Mouse (Mus musculus) kidney, adult 2 months (tissue): ENCODE measurements around the gene Plcxd2. TPM values are rescaled to one million over a fixed set of nuclear protein-coding genes. Genes with fewer than 3 reads are reported as not detected.

Experiments
- DNase-seq: peaks from one replicate; pipeline ENCODE4 v3.0.0; 2021
- H3K27ac ChIP-seq: fragments of 200-500 bp; 2 replicates; pipeline ENCODE4 v1.5.1; 2012; ENCODE audit warnings: low read depth, low read length, control low read depth, inconsistent platforms; ENCODE audit not compliant: insufficient read depth
- H3K27me3 ChIP-seq: fragments of 200-500 bp; replicated peaks from 2 replicates; pipeline ENCODE4 v1.6.1; 2012; ENCODE audit warnings: mild to moderate bottlenecking, moderate library complexity, low read length, inconsistent platforms; ENCODE audit not compliant: control insufficient read depth, insufficient read depth
- H3K36me3 ChIP-seq: fragments of 200-500 bp; 2 replicates; pipeline ENCODE4 v1.6.1; 2012; ENCODE audit warnings: mild to moderate bottlenecking, moderate library complexity, low read length, inconsistent platforms; ENCODE audit not compliant: control insufficient read depth, insufficient read depth
- H3K4me1 ChIP-seq: fragments of 200-500 bp; 2 replicates; pipeline ENCODE4 v1.6.1; 2011; ENCODE audit warnings: low read length; ENCODE audit not compliant: control insufficient read depth, insufficient read depth
- H3K4me3 ChIP-seq: fragments of 200-500 bp; 2 replicates; pipeline ENCODE4 v1.5.1; 2011; ENCODE audit warnings: mild to moderate bottlenecking, low read depth, low read length, control low read depth; ENCODE audit not compliant: insufficient read depth
- CTCF ChIP-seq: fragments of 200-500 bp; conservative IDR thresholded peaks from 2 replicates; pipeline ENCODE4 v1.5.1; 2011; ENCODE audit warnings: low read depth, mild to moderate bottlenecking, control low read depth, low read length, moderate library complexity, mixed read lengths; ENCODE audit not compliant: insufficient read depth, insufficient read length
- POLR2A ChIP-seq: fragments of 200-500 bp; IDR thresholded peaks from one replicate; pipeline ENCODE4 v1.6.1; 2011; ENCODE audit warnings: low read depth, low read length, control low read depth
- WGBS: fragments of 180-500 bp; shearing (Covaris S2); methylation state at CpG from one replicate; pipeline ENCODE4 v1.1.7; 2018; 5-methylcytosine and 5-hydroxymethylcytosine counted together
- polyA plus RNA-seq: library from polyadenylated mRNA; depleted of rRNA; stranded (reverse); fragments of >200 nt; gene quantifications from 2 replicates; pipeline ENCODE4 v1.2.3, GENCODE M21; 2012

Plcxd2 gene
- polyA plus RNA-seq, 1 experiment: 1.4 TPM

- H3K36me3 ChIP-seq: no peaks in the 10 kb centered on the region
- H3K27ac ChIP-seq: no peak overlapping the region
- WGBS: 54% methylated on average over 5 of the region's 5 CpGs
- TF ChIP-seq CTCF: no peak
- TF ChIP-seq POLR2A: no peak
- H3K4me3 ChIP-seq: no peak overlapping the region
- peak; percentile 59 for DNase-seq
- H3K4me1 ChIP-seq: peaks cover 11% of the 10 kb centered on the region
- no peaks in the 10 kb centered on the region for H3K27me3 ChIP-seq
Observed at GRCm38 (mm10) chr16:46008036-46008605, 1.9 kb downstream of the Plcxd2 start.

GRCm38 (mm10) chr16:46006261-46006660, 3.8 kb downstream of the Plcxd2 start:
- no peak for DNase-seq
- Histone ChIP-seq H3K27me3 (no peaks in the 10 kb centered on the region), H3K4me1 (peaks cover 8% of the 10 kb centered on the region), H3K4me3 (no peak overlapping the region), H3K36me3 (no peaks in the 10 kb centered on the region), H3K27ac (no peak overlapping the region)
- 90% methylated on average over 10 of the region's 10 CpGs for WGBS
- TF ChIP-seq CTCF (no peak), POLR2A (no peak)

GRCm38 (mm10) chr16:46001550-46002166, 8.4 kb downstream of the Plcxd2 start:
- H3K27me3 ChIP-seq: no peaks in the 10 kb centered on the region
- DNase-seq: no peak
- H3K4me3 ChIP-seq: no peak overlapping the region
- 86% methylated on average over 10 of the region's 10 CpGs for WGBS
- no peaks in the 10 kb centered on the region for H3K4me1 ChIP-seq
- H3K27ac ChIP-seq: no peak overlapping the region
- TF ChIP-seq POLR2A (no peak), CTCF (no peak)
- H3K36me3 ChIP-seq: no peaks in the 10 kb centered on the region

- no peaks in the 10 kb centered on the region for H3K4me1 ChIP-seq
- no peak overlapping the region for H3K4me3 ChIP-seq
- H3K27ac ChIP-seq: no peak overlapping the region
- no peak for DNase-seq
- no peaks in the 10 kb centered on the region for H3K27me3 ChIP-seq
- WGBS: 80% methylated on average over 3 of the region's 3 CpGs
- H3K36me3 ChIP-seq: no peaks in the 10 kb centered on the region
- TF ChIP-seq CTCF: no peak
- no peak for TF ChIP-seq POLR2A
Observed at GRCm38 (mm10) chr16:46000976-46001375, 9.0 kb downstream of the Plcxd2 start.

- Histone ChIP-seq H3K27me3 (no peaks in the 10 kb centered on the region), H3K4me3 (no peak overlapping the region), H3K4me1 (no peaks in the 10 kb centered on the region), H3K27ac (no peak overlapping the region), H3K36me3 (no peaks in the 10 kb centered on the region)
- DNase-seq: no peak
- no peak for TF ChIP-seq POLR2A
- no peak for TF ChIP-seq CTCF
- WGBS: 53% methylated on average over 10 of the region's 10 CpGs
Observed at GRCm38 (mm10) chr16:45999374-46000191, 10.4 kb downstream of the Plcxd2 start.

GRCm38 (mm10) chr16:45998231-45998630, 11.8 kb downstream of the Plcxd2 start:
- no peak for DNase-seq
- WGBS: 80% methylated on average over 7 of the region's 7 CpGs
- Histone ChIP-seq H3K27ac (no peak overlapping the region), H3K36me3 (no peaks in the 10 kb centered on the region), H3K4me3 (no peak overlapping the region), H3K4me1 (no peaks in the 10 kb centered on the region), H3K27me3 (no peaks in the 10 kb centered on the region)
- TF ChIP-seq POLR2A (no peak), CTCF (no peak)

- WGBS: 52% methylated on average over 10 of the region's 10 CpGs
- peak; percentile 17 for DNase-seq
Observed at GRCm38 (mm10) chr16:45990901-45991676, 18.9 kb downstream of the Plcxd2 start.

More at GRCm38 (mm10) chr16:45990901-45991676, 18.9 kb downstream of the Plcxd2 start:
- 0 out of 2 replicates have a peak, but pooled peaks have one; percentile 13 for TF ChIP-seq CTCF
- no peak for TF ChIP-seq POLR2A
- no peaks in the 10 kb centered on the region for H3K4me1 ChIP-seq
- H3K27me3 ChIP-seq: no peaks in the 10 kb centered on the region
- H3K27ac ChIP-seq: no peak overlapping the region
- no peak overlapping the region for H3K4me3 ChIP-seq
- H3K36me3 ChIP-seq: no peaks in the 10 kb centered on the region
